Mouse (Mus musculus) midbrain, embryonic 14.5 days (tissue): ENCODE data around the gene Rfx4. TPM values are rescaled to one million over a fixed set of nuclear protein-coding genes. Genes with fewer than 3 reads are reported as not detected.

Experiments used
- ATAC-seq: fragments of 200-750 bp; cut with Nextera tagmentation; 2 replicates; pipeline ENCODE4 v1.8.0; 2017; ENCODE audit warnings: moderate number of reproducible peaks, moderate library complexity; ENCODE audit not compliant: low FRiP score, low TSS enrichment
- DNase-seq: peaks from one replicate; pipeline ENCODE4 v3.0.0-alpha.2; 2015
- H3K27ac ChIP-seq: fragments of 300-500 bp; sonication (generic); replicated peaks from 2 replicates; pipeline ENCODE4 v1.5.1; 2014; ENCODE audit warnings: mild to moderate bottlenecking, low read depth, low read length, moderate library complexity
- H3K27me3 ChIP-seq: fragments of 300-500 bp; sonication (generic); 2 replicates; pipeline ENCODE4 v1.6.1; 2014; ENCODE audit warnings: low read length, control low read depth, mixed read lengths; ENCODE audit not compliant: control insufficient read depth, insufficient read depth
- H3K36me3 ChIP-seq: fragments of 300-500 bp; sonication (generic); 2 replicates; pipeline ENCODE4 v1.6.1; 2014; ENCODE audit warnings: low read length, control low read depth; ENCODE audit not compliant: control insufficient read depth, insufficient read depth
- H3K4me1 ChIP-seq: fragments of 300-500 bp; sonication (generic); 2 replicates; pipeline ENCODE4 v1.6.1; 2014; ENCODE audit warnings: mild to moderate bottlenecking, antibody characterized with exemption, low read length, control low read depth; ENCODE audit not compliant: control insufficient read depth, insufficient read depth
- H3K4me2 ChIP-seq: fragments of 300-500 bp; sonication (generic); 2 replicates; pipeline ENCODE4 v1.6.1; 2014; ENCODE audit warnings: mild to moderate bottlenecking, low read length, moderate library complexity
- H3K4me3 ChIP-seq: fragments of 300-500 bp; sonication (generic); replicated peaks from 2 replicates; pipeline ENCODE4 v1.5.1; 2014; ENCODE audit warnings: low read depth, low read length
- H3K9ac ChIP-seq: fragments of 300-500 bp; sonication (generic); replicated peaks from 2 replicates; pipeline ENCODE4 v1.6.1; 2014; ENCODE audit warnings: mild to moderate bottlenecking, low read length, moderate library complexity
- H3K9me3 ChIP-seq: fragments of 300-500 bp; sonication (generic); 2 replicates; pipeline ENCODE4 v1.6.1; 2016; ENCODE audit warnings: low read length, control low read depth, mixed read lengths; ENCODE audit not compliant: control insufficient read depth
- WGBS: fragments of 180-500 bp; shearing (Covaris S2); extraction: QIAGEN DNeasy Blood & Tissue Kit; methylation state at CpG from one replicate; pipeline ENCODE4 v1.1.7; 2014; 5-methylcytosine and 5-hydroxymethylcytosine counted together
- polyA plus RNA-seq: library from polyadenylated mRNA; unstranded; fragments of >200 nt; fragmentation: Nextera tagmentation; extraction: Ambion mirVana; gene quantifications from 2 replicates; pipeline ENCODE4 v1.2.1, GENCODE M21; 2014

The Rfx4 gene
- polyA plus RNA-seq: 16.2 and 25.1 TPM in 2 replicates

DNA sequence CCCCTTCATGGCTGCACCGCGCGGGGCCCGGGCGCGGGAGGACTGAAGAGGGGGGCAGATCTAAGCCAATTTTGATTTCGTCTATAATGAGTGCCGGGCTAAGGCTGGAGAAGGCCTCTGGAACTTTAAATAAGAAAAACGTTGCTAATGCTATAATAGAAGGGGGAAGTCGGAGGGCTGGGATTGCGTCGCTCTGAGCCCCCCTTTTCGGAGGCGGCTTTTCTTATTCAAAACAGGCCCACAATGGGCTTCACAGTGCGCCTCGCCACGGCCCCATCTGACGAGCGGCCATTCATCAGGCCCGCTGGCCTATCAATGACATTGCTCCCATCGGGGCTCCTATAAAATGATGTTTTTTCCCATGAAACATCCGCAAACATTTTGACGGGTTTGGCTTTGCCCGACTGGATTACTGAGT, at the start of gene Rfx4:
TSS of gene Rfx4 (plus strand) at position 277 of the 418 bp plus-strand sequence.
- H3K4me1 ChIP-seq: peaks cover 39% of the 10 kb centered on the region
- H3K4me3 ChIP-seq: peak within 1 kb of the TSS; percentile 43
- peaks cover 48% of the 10 kb centered on the region for H3K27me3 ChIP-seq
- DNase-seq (peak; percentile 86), ATAC-seq (peak; percentile 68)
- peak within 1 kb of the TSS; percentile 79 for H3K4me2 ChIP-seq
- H3K36me3 ChIP-seq: no peaks in the 10 kb centered on the region
- peak within 1 kb of the TSS; percentile 85 for H3K27ac ChIP-seq
- peak within 1 kb of the TSS; percentile 59 for H3K9ac ChIP-seq
- WGBS: under 1% methylated on average over 24 of the region's 24 CpGs
- no peaks in the 10 kb centered on the region for H3K9me3 ChIP-seq

- Histone ChIP-seq H3K4me1 (peaks cover 51% of the 10 kb centered on the region), H3K4me3 (no peak overlapping the region), H3K36me3 (peaks cover 6% of the 10 kb centered on the region; the same call in 1 of the 2 replicates), H3K9me3 (no peaks in the 10 kb centered on the region), H3K9ac (no peak overlapping the region), H3K4me2 (no peak overlapping the region), H3K27me3 (0 out of 2 replicates have a peak, but pooled peaks cover 5% of the 10 kb centered on the region), H3K27ac (no peak overlapping the region)
- DNase-seq (peak; percentile 59), ATAC-seq (no peak)
- 15% methylated on average over 8 of the region's 8 CpGs for WGBS
Observed at GRCm38 (mm10) chr10:84706543-84706942, 49.3 kb upstream of the Rfx4 start.

- ATAC-seq (no peak), DNase-seq (peak; percentile 39)
- Histone ChIP-seq H3K27me3 (0 out of 2 replicates have a peak, but pooled peaks cover 5% of the 10 kb centered on the region), H3K4me1 (peaks cover 55% of the 10 kb centered on the region), H3K9me3 (no peaks in the 10 kb centered on the region), H3K27ac (peak overlapping the region; percentile 60), H3K36me3 (0 out of 2 replicates have a peak, but pooled peaks cover 1% of the 10 kb centered on the region), H3K4me3 (no peak overlapping the region), H3K4me2 (no peak overlapping the region), H3K9ac (no peak overlapping the region)
- WGBS: 24% methylated on average over 6 of the region's 6 CpGs
Observed at GRCm38 (mm10) chr10:84707226-84707625, 48.6 kb upstream of the Rfx4 start.

- no peak overlapping the region for H3K4me2 ChIP-seq
- H3K4me3 ChIP-seq: no peak overlapping the region
- H3K36me3 ChIP-seq: no peaks in the 10 kb centered on the region
- H3K9me3 ChIP-seq: no peaks in the 10 kb centered on the region
- no peak for ATAC-seq
- 0 out of 2 replicates have a peak, but pooled peaks cover 5% of the 10 kb centered on the region for H3K27me3 ChIP-seq
- no peak overlapping the region for H3K27ac ChIP-seq
- DNase-seq: peak; percentile 52
- H3K9ac ChIP-seq: no peak overlapping the region
- peaks cover 55% of the 10 kb centered on the region for H3K4me1 ChIP-seq
- WGBS: 11% methylated on average over 14 of the region's 14 CpGs
Observed at GRCm38 (mm10) chr10:84707752-84708530, 47.9 kb upstream of the Rfx4 start.

GRCm38 (mm10) chr10:84710192-84710591, 45.7 kb upstream of the Rfx4 start:
- peak; percentile 60 for DNase-seq
- Histone ChIP-seq H3K4me2 (no peak overlapping the region), H3K4me1 (peaks cover 63% of the 10 kb centered on the region)

GRCm38 (mm10) chr10:84710827-84711226, 45.0 kb upstream of the Rfx4 start:
- H3K27ac ChIP-seq: 0 out of 2 replicates have a peak overlapping the region, but pooled peaks have one; percentile 72
- 4% methylated on average over 4 of the region's 4 CpGs for WGBS
- H3K4me2 ChIP-seq: no peak overlapping the region
- peak; percentile 54; the same call in 1 of the 2 replicates for ATAC-seq
- H3K4me3 ChIP-seq: no peak overlapping the region
- peak; percentile 71 for DNase-seq
- peaks cover 9% of the 10 kb centered on the region; the same call in 1 of the 2 replicates for H3K27me3 ChIP-seq
- no peak overlapping the region for H3K9ac ChIP-seq
- peaks cover 16% of the 10 kb centered on the region for H3K36me3 ChIP-seq
- H3K9me3 ChIP-seq: no peaks in the 10 kb centered on the region
- peaks cover 58% of the 10 kb centered on the region for H3K4me1 ChIP-seq

More at GRCm38 (mm10) chr10:84710192-84710591, 45.7 kb upstream of the Rfx4 start:
- no peak overlapping the region for H3K4me3 ChIP-seq
- peak overlapping the region; percentile 37; the same call in 1 of the 2 replicates for H3K27ac ChIP-seq
- peaks cover 9% of the 10 kb centered on the region; the same call in 1 of the 2 replicates for H3K27me3 ChIP-seq
- no peaks in the 10 kb centered on the region for H3K9me3 ChIP-seq
- no peak overlapping the region for H3K9ac ChIP-seq
- no peak for ATAC-seq
- peaks cover 10% of the 10 kb centered on the region; the same call in 1 of the 2 replicates for H3K36me3 ChIP-seq
- 6% methylated on average over 4 of the region's 4 CpGs for WGBS

DNA sequence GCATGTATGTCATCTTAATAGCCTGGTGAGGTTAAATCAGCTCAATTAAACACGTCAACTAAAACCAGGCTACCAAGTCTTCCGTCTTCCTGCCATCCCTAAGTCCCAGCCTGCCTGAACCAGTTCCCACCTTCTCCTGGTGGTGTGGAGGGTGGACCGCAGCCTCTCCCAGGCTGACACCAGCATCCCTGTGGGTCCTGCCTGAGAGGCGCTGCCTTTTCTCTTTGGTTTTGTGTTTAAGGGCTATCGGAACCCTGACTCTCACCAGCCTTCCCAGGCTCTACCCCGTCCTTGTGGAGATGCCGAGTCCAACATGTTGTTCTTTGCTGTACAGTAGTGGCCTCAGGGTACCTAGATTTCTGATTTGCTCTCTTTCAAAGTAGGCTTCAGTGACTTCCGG, 44.4 kb upstream of the Rfx4 start:
- Histone ChIP-seq H3K27ac (peak overlapping the region; percentile 72), H3K36me3 (peaks cover 22% of the 10 kb centered on the region), H3K9me3 (no peaks in the 10 kb centered on the region), H3K27me3 (peaks cover 9% of the 10 kb centered on the region; the same call in 1 of the 2 replicates), H3K4me3 (no peak overlapping the region), H3K9ac (no peak overlapping the region), H3K4me2 (peak overlapping the region; percentile 16), H3K4me1 (peaks cover 52% of the 10 kb centered on the region)
- no peak for DNase-seq
- WGBS: 11% methylated on average over 8 of the region's 8 CpGs
- ATAC-seq: no peak

DNA sequence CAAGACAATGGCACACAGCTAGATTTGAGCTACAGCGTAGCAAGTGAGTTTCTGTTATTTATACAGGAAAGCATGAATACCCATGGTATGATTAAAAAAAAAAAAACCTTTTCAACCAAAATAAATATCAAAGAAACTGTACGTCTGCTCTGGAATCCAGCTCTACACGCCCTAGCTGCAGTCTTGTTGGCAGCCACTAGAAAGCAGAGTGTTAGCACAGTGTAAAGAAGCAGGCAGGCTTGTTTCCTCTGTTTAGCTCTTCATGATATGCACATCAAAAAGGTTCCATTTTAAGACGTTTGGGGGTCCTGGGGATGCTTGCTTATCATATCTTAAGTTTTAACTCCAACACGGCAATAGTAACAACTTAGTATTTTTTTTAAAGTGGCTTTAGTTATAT, 43.9 kb upstream of the Rfx4 start:
- peak overlapping the region; percentile 72; the same call in 1 of the 2 replicates for H3K27ac ChIP-seq
- H3K9me3 ChIP-seq: no peaks in the 10 kb centered on the region
- peaks cover 49% of the 10 kb centered on the region for H3K4me1 ChIP-seq
- H3K36me3 ChIP-seq: peaks cover 27% of the 10 kb centered on the region
- H3K4me2 ChIP-seq: peak overlapping the region; percentile 16; the same call in 1 of the 2 replicates
- WGBS: 23% methylated on average over 5 of the region's 5 CpGs
- peak; percentile 61 for DNase-seq
- no peak overlapping the region for H3K9ac ChIP-seq
- peaks cover 9% of the 10 kb centered on the region; the same call in 1 of the 2 replicates for H3K27me3 ChIP-seq
- no peak for ATAC-seq
- no peak overlapping the region for H3K4me3 ChIP-seq
